Mouse (Mus musculus): ENCODE data around the gene Ppm1g. TPM values are rescaled to one million over a fixed set of nuclear protein-coding genes. Genes with fewer than 3 reads are reported as not detected.

Ppm1g gene
- total RNA-seq, 2 experiments from 2014 or later = 71.3 to 74.8 TPM

GRCm38 (mm10) chr5:31203866-31204265 lies 16.6 kb downstream of the Ppm1g start:
- no peak for DNase-seq (ENCODE audit: low spot score in 2 of 2)
- TF ChIP-seq CTCF (conservative IDR thresholded peaks at IDR 0.05) = no peak
- no peak overlapping the region for H3K27ac ChIP-seq

DNA sequence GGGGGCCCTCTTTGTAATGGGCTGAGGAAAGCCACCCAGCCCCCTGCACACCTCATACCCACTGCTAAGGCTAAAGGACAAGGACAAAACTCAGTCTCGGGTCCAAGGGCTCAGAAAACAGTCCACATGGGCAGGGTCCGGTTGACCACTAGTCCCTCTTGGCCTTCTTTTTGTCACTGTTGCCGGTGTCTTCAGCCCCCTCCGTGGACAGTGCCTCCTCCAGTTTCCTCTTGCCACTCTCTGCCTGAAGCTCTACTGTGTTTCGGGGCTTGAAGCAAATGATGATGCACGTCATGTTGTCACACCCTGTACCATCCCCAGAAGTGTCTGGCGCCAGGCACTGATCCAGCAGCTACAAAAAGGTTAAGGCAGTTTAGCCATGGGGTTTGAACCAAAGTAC lies 17.6 kb downstream of the Ppm1g start:
- Histone ChIP-seq H3K27ac (peak overlapping the region; percentile 92; the same call in 1 of the 2 replicates), H3K4me3 (peak overlapping the region; percentile 87)
- no peak for DNase-seq (ENCODE audit: low spot score in 2 of 2)
- TF ChIP-seq CTCF (conservative IDR thresholded peaks at IDR 0.05) = no peak

More at GRCm38 (mm10) chr5:31203866-31204265, 16.6 kb downstream of the Ppm1g start:
- no peak overlapping the region for H3K4me3 ChIP-seq

GRCm38 (mm10) chr5:31201742-31202590 lies 18.5 kb downstream of the Ppm1g start, which contains the start of gene Zfp513:
Gene Zfp513 (minus strand): TSS chr5:31202303.
- H3K27ac ChIP-seq = peak within 1 kb of the TSS; percentile 92
- H3K4me3 ChIP-seq = peak within 1 kb of the TSS; percentile 87
- DNase-seq (ENCODE audit: low spot score in 2 of 2) = peak; percentile 92 to 99
- TF ChIP-seq CTCF (conservative IDR thresholded peaks at IDR 0.05) = 0 out of 2 replicates have a peak, but pooled peaks have one; percentile 16

DNA sequence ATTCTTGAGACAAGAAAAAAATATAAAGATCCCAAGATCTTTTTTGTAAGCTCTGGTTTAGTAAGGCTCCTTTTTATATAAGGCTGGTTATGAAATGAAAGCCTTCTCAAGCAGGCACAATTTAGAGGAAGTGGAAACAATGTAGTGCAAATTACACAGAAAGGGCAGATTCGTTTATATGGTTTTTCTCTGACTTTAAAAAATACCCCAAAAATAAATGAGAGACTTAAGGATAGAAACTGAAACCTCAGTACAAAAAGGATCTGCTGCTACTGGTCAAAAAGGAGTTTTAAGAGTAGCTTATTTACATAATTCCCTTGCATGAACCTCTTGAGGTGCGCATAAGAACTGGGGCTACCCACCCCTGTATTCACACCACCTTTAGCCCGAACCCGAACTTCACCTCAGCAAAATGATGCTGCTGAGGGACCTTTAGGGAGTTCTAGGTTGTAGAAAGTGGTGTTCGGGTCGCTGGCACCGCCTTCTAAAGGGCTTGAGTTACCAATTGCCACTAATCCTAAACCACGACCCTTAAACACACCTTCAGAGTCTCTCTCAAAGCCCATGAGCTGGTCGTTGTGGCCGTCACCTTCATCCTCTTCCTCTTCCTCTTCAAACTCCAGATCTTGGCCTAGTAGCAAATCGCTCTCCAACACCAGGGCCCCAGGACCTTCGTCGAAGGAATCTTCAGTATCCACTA lies 19.3 kb downstream of the Ppm1g start:
- no peak for TF ChIP-seq CTCF (conservative IDR thresholded peaks at IDR 0.05)
- DNase-seq (ENCODE audit: low spot score in 2 of 2) = no peak
- peak overlapping the region; percentile 92 for H3K27ac ChIP-seq
- H3K4me3 ChIP-seq = peak overlapping the region; percentile 87

DNA sequence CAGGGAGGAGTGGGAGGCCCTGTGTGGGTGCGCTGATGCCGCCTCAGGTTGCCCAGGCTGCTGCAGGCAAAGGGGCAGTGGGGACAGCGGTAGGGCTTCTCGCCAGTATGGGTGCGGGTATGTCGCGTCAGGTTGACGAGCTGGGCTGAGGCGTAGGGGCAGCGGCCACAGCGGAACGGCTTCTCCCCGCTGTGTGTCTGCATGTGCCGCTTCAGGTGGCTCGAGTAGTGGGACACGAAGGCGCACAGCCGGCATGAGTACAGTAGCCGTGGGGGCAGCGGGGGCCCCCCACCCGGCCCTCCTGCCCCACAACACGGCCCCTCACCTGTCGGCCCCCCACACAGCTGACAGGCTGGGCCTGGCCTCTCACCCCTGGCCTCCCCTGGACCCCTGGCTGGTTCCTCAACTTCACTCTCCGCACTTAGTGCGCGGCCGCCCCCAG lies 20.1 kb downstream of the Ppm1g start:
- H3K27ac ChIP-seq = peak overlapping the region; percentile 92; the same call in 1 of the 2 replicates
- peak in 1 of 2 experiments; percentile 37 for DNase-seq (ENCODE audit: low spot score in 2 of 2)

DNA sequence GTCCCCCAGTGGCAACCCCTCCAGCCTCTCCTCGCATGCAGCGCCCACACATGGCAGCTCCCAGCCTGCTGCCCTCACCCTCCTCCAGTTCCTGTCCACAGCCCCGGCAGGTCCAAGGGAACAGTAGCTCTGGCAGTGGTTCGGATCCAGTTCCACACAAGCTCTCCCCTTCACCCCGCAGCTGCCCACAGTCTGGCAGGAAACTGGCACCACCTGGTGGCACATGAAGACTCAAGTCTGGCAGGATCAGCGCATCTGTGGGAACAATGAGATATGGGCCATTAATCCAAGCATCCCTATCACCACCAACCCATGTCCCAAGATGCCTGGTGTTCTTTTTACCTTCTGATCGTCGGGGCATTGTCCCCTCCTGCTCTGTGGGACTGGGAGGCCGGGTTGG lies 20.6 kb downstream of the Ppm1g start:
- no peak for DNase-seq (ENCODE audit: low spot score in 2 of 2)
- TF ChIP-seq CTCF (conservative IDR thresholded peaks at IDR 0.05) = peak; percentile 37
- H3K27ac ChIP-seq = peak overlapping the region; percentile 46; the same call in 1 of the 2 replicates
- H3K4me3 ChIP-seq = no peak overlapping the region; the same call in 1 of the 2 replicates

More for the DNA sequence above, 20.1 kb downstream of the Ppm1g start:
- TF ChIP-seq CTCF (conservative IDR thresholded peaks at IDR 0.05) = no peak
- no peak overlapping the region; the same call in 1 of the 2 replicates for H3K4me3 ChIP-seq

DNA sequence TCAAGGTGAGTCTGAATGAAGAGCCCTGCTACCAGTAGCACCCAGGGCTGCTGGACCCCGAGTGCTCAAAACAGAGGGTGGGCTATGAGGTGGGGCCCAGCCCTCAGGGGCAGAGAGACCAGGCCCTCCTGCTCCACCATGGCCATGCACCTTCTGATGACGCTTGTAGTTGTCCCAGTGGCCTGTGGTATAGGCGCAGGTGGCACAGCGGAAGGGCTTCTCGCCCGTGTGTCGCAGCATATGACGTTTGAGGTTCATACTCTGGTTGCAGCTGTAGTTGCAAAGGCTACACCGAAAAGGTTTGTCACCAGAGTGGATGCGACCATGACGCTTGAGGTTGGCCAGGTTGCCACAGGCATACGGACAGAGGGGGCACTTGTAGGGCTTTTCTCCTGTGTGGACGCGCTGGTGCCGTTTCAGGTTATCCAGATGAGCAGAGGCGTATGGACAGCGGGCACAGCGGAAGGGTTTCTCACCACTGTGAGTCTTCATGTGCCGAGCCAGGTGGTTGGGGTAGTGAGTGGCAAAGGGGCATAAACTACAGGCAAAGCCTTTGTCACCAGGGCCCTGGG lies 21.1 kb downstream of the Ppm1g start:
- no peak for TF ChIP-seq CTCF (conservative IDR thresholded peaks at IDR 0.05)
- Histone ChIP-seq H3K4me3 (no peak overlapping the region), H3K27ac (peak overlapping the region; percentile 46; the same call in 1 of the 2 replicates)
- no peak for DNase-seq (ENCODE audit: low spot score in 2 of 2)

DNA sequence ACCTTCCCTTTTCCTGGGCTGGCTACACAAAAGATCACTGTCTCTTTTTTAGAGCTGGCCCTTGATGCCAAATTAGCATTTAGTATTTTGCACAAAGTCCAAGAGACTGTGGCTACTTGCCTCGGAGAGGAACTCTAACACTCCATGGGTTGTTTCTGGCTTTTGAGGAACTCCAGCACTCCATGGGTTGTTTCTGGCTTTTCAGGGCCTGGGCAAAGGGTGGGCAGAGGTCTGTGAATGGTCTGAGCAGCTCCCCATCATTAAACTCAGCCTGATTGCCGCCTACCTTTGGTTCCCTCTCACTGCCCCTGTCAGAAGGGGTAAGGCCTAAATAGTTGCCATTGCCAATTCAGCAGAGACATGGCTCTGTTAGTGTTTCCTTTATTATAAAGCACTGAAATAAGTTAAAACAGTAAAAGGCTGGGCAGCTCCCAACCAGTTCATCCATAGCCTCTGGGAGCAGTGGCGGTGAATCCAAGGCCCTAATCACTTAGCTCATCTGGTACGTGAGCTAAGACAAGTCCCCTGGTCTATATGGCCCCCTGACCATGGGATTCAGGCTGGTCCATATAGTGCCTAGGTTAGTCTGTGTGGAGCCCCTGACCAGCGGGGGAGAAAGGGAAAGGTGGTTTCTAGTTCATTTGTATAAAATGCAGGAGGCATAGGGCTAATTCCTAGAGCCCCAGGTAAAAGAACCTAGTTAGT lies 21.7 kb downstream of the Ppm1g start:
- Histone ChIP-seq H3K4me3 (no peak overlapping the region), H3K27ac (peak overlapping the region; percentile 7; the same call in 1 of the 2 replicates)
- TF ChIP-seq CTCF (conservative IDR thresholded peaks at IDR 0.05) = no peak
- DNase-seq (ENCODE audit: low spot score in 2 of 2) = no peak

GRCm38 (mm10) chr5:31198170-31198569 lies 22.3 kb downstream of the Ppm1g start:
- TF ChIP-seq CTCF (conservative IDR thresholded peaks at IDR 0.05) = no peak
- DNase-seq (ENCODE audit: low spot score in 2 of 2) = no peak

DNA sequence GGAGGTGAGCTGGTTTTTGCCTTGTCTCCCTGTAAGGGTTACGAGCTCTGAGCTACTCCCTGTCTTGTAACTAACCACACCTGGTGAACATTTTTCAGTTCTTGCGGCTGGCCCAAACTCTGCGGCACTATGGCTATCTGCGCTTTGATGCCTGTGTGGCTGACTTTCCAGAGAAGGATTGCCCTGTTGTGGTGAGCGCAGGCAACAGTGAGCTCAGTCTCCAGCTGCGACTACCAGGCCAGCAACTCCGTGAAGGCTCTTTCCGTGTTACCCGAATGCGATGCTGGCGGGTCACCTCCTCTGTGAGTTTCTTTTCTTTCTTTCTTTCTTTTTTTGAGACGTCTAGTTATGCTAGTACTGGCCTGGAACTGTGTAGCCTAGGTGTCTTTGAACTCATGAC lies 23.4 kb downstream of the Ppm1g start:
- H3K4me3 ChIP-seq = no peak overlapping the region
- no peak for DNase-seq (ENCODE audit: low spot score in 2 of 2)
- no peak for TF ChIP-seq CTCF (conservative IDR thresholded peaks at IDR 0.05)
- no peak overlapping the region for H3K27ac ChIP-seq

More at GRCm38 (mm10) chr5:31198170-31198569, 22.3 kb downstream of the Ppm1g start:
- Histone ChIP-seq H3K27ac (peak overlapping the region; percentile 7; the same call in 1 of the 2 replicates), H3K4me3 (no peak overlapping the region)

DNA sequence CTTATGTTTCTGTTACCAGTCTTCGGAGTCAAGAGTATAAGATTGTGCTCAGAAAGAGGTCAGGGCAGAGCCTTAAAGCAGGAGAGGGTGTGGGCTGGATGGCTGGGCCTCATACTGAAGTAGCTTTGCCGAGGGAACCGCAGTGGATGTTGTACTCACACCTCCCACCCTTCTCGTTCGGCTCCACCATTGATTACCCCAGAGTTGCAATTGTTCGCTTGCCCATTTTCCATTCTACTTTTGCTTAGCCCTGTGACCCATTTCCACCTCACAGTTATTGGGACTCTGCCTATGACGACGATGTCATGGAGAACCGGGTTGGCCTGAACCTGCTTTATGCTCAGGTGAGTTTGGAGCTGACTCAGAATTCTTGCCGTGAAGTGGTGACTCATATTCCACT lies 24.3 kb downstream of the Ppm1g start:
- TF ChIP-seq CTCF (conservative IDR thresholded peaks at IDR 0.05) = no peak
- Histone ChIP-seq H3K27ac (no peak overlapping the region; the same call in 1 of the 2 replicates), H3K4me3 (no peak overlapping the region)
- DNase-seq (ENCODE audit: low spot score in 2 of 2) = no peak

DNA sequence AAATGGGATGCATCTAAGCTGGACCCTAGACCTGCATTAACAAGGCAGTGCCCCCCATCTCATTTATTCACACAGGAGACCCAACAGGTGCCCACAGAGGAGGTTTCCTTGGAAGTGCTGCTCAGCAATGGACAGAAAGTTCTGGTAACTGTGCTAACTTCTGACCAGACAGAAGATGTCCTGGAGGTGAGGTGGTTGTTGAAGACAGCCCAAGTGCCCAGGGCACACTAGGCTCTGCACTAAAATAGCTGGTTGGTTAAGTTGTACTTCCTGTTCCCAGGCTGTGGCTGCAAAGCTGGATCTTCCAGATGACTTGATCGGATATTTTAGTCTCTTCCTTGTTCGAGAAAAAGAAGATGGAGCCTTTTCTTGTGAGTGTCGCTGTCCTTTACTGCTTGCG lies 24.8 kb downstream of the Ppm1g start:
- DNase-seq (ENCODE audit: low spot score in 2 of 2) = no peak
- no peak overlapping the region for H3K4me3 ChIP-seq
- H3K27ac ChIP-seq = no peak overlapping the region
- TF ChIP-seq CTCF (conservative IDR thresholded peaks at IDR 0.05) = no peak

Measured in layer of hippocampus, adult 2 months (tissue).